Mouse (Mus musculus): ENCODE measurements at regions not wholly inside any gene's neighbourhood (a gene's known extent, or its start where the extent isn't known, plus 50 kb on each side); places are given as distances from the start of the nearest gene placed in this dataset.

GRCm38 (mm10) chr5:80484676-80485075 lies 535.3 kb upstream of the Adgrl3 start:
- DNase-seq (ENCODE audit: extremely low spot score in 1 of 2, low spot score in 2 of 2): no peak
- Histone ChIP-seq H3K4me3 (no peak overlapping the region), H3K27ac (no peak overlapping the region)
- intact Hi-C loops (cut with DNase I): no loop called here
- no peak for TF ChIP-seq CTCF (IDR thresholded peaks at IDR 0.05)

- Histone ChIP-seq H3K4me3 (no peak overlapping the region), H3K27ac (no peak overlapping the region)
- intact Hi-C loops (cut with DNase I): no loop called here
- no peak for DNase-seq (ENCODE audit: extremely low spot score in 1 of 2, low spot score in 2 of 2)
- no peak for TF ChIP-seq CTCF (IDR thresholded peaks at IDR 0.05)
Measured at GRCm38 (mm10) chr5:80488332-80488731, 531.6 kb upstream of the Adgrl3 start.

- intact Hi-C loops (cut with DNase I): no loop called here
- no peak overlapping the region for H3K27ac ChIP-seq
- DNase-seq (ENCODE audit: extremely low spot score in 1 of 2, low spot score in 2 of 2): peak; percentile 59 to 67
- peak; percentile 68 for TF ChIP-seq CTCF (IDR thresholded peaks at IDR 0.05)
- no peak overlapping the region for H3K4me3 ChIP-seq
Measured at GRCm38 (mm10) chr5:80508672-80509071, 511.3 kb upstream of the Adgrl3 start.

GRCm38 (mm10) chr5:80539997-80540396 lies 479.9 kb upstream of the Adgrl3 start:
- no peak for DNase-seq (ENCODE audit: extremely low spot score in 1 of 2, low spot score in 2 of 2)
- TF ChIP-seq CTCF (IDR thresholded peaks at IDR 0.05): no peak
- Histone ChIP-seq H3K27ac (no peak overlapping the region), H3K4me3 (no peak overlapping the region)
- intact Hi-C loops (cut with DNase I): no loop called here

- DNase-seq (ENCODE audit: extremely low spot score in 1 of 2, low spot score in 2 of 2): peak in 1 of 2 experiments; percentile 10
- intact Hi-C loops (cut with DNase I): no loop called here
- Histone ChIP-seq H3K4me3 (no peak overlapping the region), H3K27ac (no peak overlapping the region)
- no peak for TF ChIP-seq CTCF (IDR thresholded peaks at IDR 0.05)
Measured at GRCm38 (mm10) chr5:80551673-80552072, 468.3 kb upstream of the Adgrl3 start.

- no peak overlapping the region for H3K4me3 ChIP-seq
- no peak for DNase-seq (ENCODE audit: extremely low spot score in 1 of 2, low spot score in 2 of 2)
- no peak for TF ChIP-seq CTCF (IDR thresholded peaks at IDR 0.05)
- intact Hi-C loops (cut with DNase I): no loop called here
- H3K27ac ChIP-seq: no peak overlapping the region
Measured at GRCm38 (mm10) chr5:80578741-80579140, 441.2 kb upstream of the Adgrl3 start.

- Histone ChIP-seq H3K27ac (no peak overlapping the region), H3K4me3 (no peak overlapping the region)
- intact Hi-C loops (cut with DNase I): no loop called here
- TF ChIP-seq CTCF (IDR thresholded peaks at IDR 0.05): no peak
- no peak for DNase-seq (ENCODE audit: extremely low spot score in 1 of 2, low spot score in 2 of 2)
Measured at GRCm38 (mm10) chr5:80611571-80611970, 408.4 kb upstream of the Adgrl3 start.

GRCm38 (mm10) chr5:80627225-80627624 lies 392.7 kb upstream of the Adgrl3 start:
- TF ChIP-seq CTCF (IDR thresholded peaks at IDR 0.05): no peak; the same call in 1 of the 2 replicates
- Histone ChIP-seq H3K4me3 (no peak overlapping the region), H3K27ac (no peak overlapping the region)
- no peak for DNase-seq (ENCODE audit: extremely low spot score in 1 of 2, low spot score in 2 of 2)
- intact Hi-C loops (cut with DNase I): no loop called here

- Histone ChIP-seq H3K4me3 (no peak overlapping the region), H3K27ac (no peak overlapping the region)
- DNase-seq (ENCODE audit: extremely low spot score in 1 of 2, low spot score in 2 of 2): no peak
- no peak for TF ChIP-seq CTCF (IDR thresholded peaks at IDR 0.05)
- intact Hi-C loops (cut with DNase I): loop anchor here (5.0 kb wide), 1 partner anchor 123 kb away; no protein-coding TSS in a partner anchor
Measured at GRCm38 (mm10) chr5:80659043-80659442, 360.9 kb upstream of the Adgrl3 start.

GRCm38 (mm10) chr5:80659530-80659929 lies 360.4 kb upstream of the Adgrl3 start:
- Histone ChIP-seq H3K27ac (no peak overlapping the region), H3K4me3 (no peak overlapping the region)
- no peak for DNase-seq (ENCODE audit: extremely low spot score in 1 of 2, low spot score in 2 of 2)
- intact Hi-C loops (cut with DNase I): loop anchor here (5.0 kb wide), 1 partner anchor 123 kb away; no protein-coding TSS in a partner anchor
- no peak for TF ChIP-seq CTCF (IDR thresholded peaks at IDR 0.05)

GRCm38 (mm10) chr5:80670258-80670947 lies 349.5 kb upstream of the Adgrl3 start:
- Histone ChIP-seq H3K4me3 (no peak overlapping the region), H3K27ac (no peak overlapping the region)
- no peak for TF ChIP-seq CTCF (IDR thresholded peaks at IDR 0.05)
- DNase-seq (ENCODE audit: extremely low spot score in 1 of 2, low spot score in 2 of 2): no peak
- intact Hi-C loops (cut with DNase I): no loop called here

GRCm38 (mm10) chr5:80683431-80683830 lies 336.5 kb upstream of the Adgrl3 start:
- no peak for TF ChIP-seq CTCF (IDR thresholded peaks at IDR 0.05)
- no peak for DNase-seq (ENCODE audit: extremely low spot score in 1 of 2, low spot score in 2 of 2)
- intact Hi-C loops (cut with DNase I): no loop called here
- no peak overlapping the region for H3K27ac ChIP-seq
- H3K4me3 ChIP-seq: no peak overlapping the region

- intact Hi-C loops (cut with DNase I): no loop called here
- DNase-seq (ENCODE audit: extremely low spot score in 1 of 2, low spot score in 2 of 2): no peak
- no peak for TF ChIP-seq CTCF (IDR thresholded peaks at IDR 0.05)
- H3K4me3 ChIP-seq: no peak overlapping the region
- H3K27ac ChIP-seq: no peak overlapping the region
Measured at GRCm38 (mm10) chr5:80700848-80701247, 319.1 kb upstream of the Adgrl3 start.

Measured in left cerebral cortex, adult 2 months (tissue).